Mouse (Mus musculus) left cerebral cortex, adult 18-20 months (tissue): ENCODE data around the gene Cdca4. TPM values are rescaled to one million over a fixed set of nuclear protein-coding genes. Genes with fewer than 3 reads are reported as not detected.
"Not testable (repeated sequence)": the region's sequence is repeated elsewhere in the genome, so short reads cannot be mapped to it uniquely, and the experiment has no call there.

Experiments used
- DNase-seq, 2 experiments: peaks; one replicate each; pipeline ENCODE4 v3.0.0; 2021 to 2022; ENCODE audit warnings: low spot score in 2 of 2, mixed read lengths in 1 of 2
- total RNA-seq, 2 experiments: library from RNA; stranded (reverse); gene quantifications; 2 replicates each; pipeline ENCODE4 v1.2.3; 2021

The Cdca4 gene
- total RNA-seq, 2 experiments from 2014 or later: 10.8 to 12.9 TPM

- no peak for DNase-seq
These were observed 29.5 kb upstream of the Cdca4 start for GRCm38 (mm10) chr12:112858581-112859336.

- DNase-seq: no peak
These were observed 28.1 kb upstream of the Cdca4 start for GRCm38 (mm10) chr12:112857021-112857925.

GRCm38 (mm10) chr12:112856338-112856737 is 27.1 kb upstream of the Cdca4 start:
- DNase-seq: no peak

GRCm38 (mm10) chr12:112854610-112855333 is 25.5 kb upstream of the Cdca4 start:
- DNase-seq: no peak

- DNase-seq: no peak
These were observed 24.0 kb upstream of the Cdca4 start for GRCm38 (mm10) chr12:112853050-112853729.

GRCm38 (mm10) chr12:112851116-112851515 is 21.9 kb upstream of the Cdca4 start:
- DNase-seq: no peak

GRCm38 (mm10) chr12:112850344-112850743 is 21.1 kb upstream of the Cdca4 start:
- DNase-seq: no peak

- no peak for DNase-seq
These were observed 20.2 kb upstream of the Cdca4 start for GRCm38 (mm10) chr12:112849235-112850022.

GRCm38 (mm10) chr12:112847880-112848279 is 18.7 kb upstream of the Cdca4 start:
- no peak for DNase-seq

- peak; percentile 87 to 90 for DNase-seq
These were observed 14.6 kb upstream of the Cdca4 start for GRCm38 (mm10) chr12:112843803-112844202.

- not testable (repeated sequence) for DNase-seq
These were observed 12.9 kb upstream of the Cdca4 start for GRCm38 (mm10) chr12:112842128-112842527.

- DNase-seq: not testable (repeated sequence)
These were observed 12.2 kb upstream of the Cdca4 start for GRCm38 (mm10) chr12:112841338-112841892.

- DNase-seq: no peak
These were observed 11.2 kb upstream of the Cdca4 start for GRCm38 (mm10) chr12:112840209-112841086.

- no peak for DNase-seq
These were observed 5.8 kb upstream of the Cdca4 start for GRCm38 (mm10) chr12:112835046-112835445.

- no peak for DNase-seq
These were observed 4.3 kb upstream of the Cdca4 start for GRCm38 (mm10) chr12:112833527-112833926.

GRCm38 (mm10) chr12:112832411-112832810 is 3.2 kb upstream of the Cdca4 start:
- no peak for DNase-seq

GRCm38 (mm10) chr12:112830570-112830969 is 1.3 kb upstream of the Cdca4 start:
- no peak for DNase-seq

GRCm38 (mm10) chr12:112830141-112830540 is 918 bp upstream of the Cdca4 start:
- DNase-seq: no peak
